Mouse (Mus musculus) erythroblast, embryonic 14.5 days (primary cell): Measurements from ENCODE around the gene Iqsec1. TPM values are rescaled to one million over a fixed set of nuclear protein-coding genes. Genes with fewer than 3 reads are reported as not detected.

Experiments
- H3K27me3 ChIP-seq: 2 replicates; pipeline ENCODE4 v1.6.1; 2012; ENCODE audit warnings: inconsistent platforms; ENCODE audit not compliant: control insufficient read depth
- H3K36me3 ChIP-seq: 2 replicates; pipeline ENCODE4 v1.6.1; 2012; ENCODE audit warnings: mild to moderate bottlenecking, inconsistent platforms; ENCODE audit not compliant: control insufficient read depth
- H3K4me1 ChIP-seq: 2 replicates; pipeline ENCODE4 v1.6.1; 2012; ENCODE audit warnings: inconsistent platforms; ENCODE audit not compliant: control insufficient read depth
- H3K4me3 ChIP-seq: replicated peaks from 2 replicates; pipeline ENCODE3; 2012; ENCODE audit warnings: moderate library complexity, mild to moderate bottlenecking, inconsistent platforms
- H3K9me3 ChIP-seq: 2 replicates; pipeline ENCODE4 v1.6.1; 2012; ENCODE audit warnings: low read length, inconsistent platforms, mixed read lengths; ENCODE audit not compliant: control insufficient read depth
- GATA1 ChIP-seq: IDR thresholded peaks from 2 replicates; pipeline ENCODE4 v1.6.1; 2012; ENCODE audit warnings: low read length, inconsistent platforms, mixed read lengths
- TAL1 ChIP-seq: IDR thresholded peaks from 3 replicates; pipeline ENCODE4 v1.6.1; 2012; ENCODE audit warnings: low read length, inconsistent platforms, mixed read lengths
- polyA plus RNA-seq: library from polyadenylated mRNA; stranded (reverse); fragments of >175 nt; gene quantifications from 2 replicates; pipeline ENCODE4 v1.2.3, GENCODE M21; 2012

The Iqsec1 gene
- polyA plus RNA-seq, 1 experiment, result 10.6 TPM

DNA sequence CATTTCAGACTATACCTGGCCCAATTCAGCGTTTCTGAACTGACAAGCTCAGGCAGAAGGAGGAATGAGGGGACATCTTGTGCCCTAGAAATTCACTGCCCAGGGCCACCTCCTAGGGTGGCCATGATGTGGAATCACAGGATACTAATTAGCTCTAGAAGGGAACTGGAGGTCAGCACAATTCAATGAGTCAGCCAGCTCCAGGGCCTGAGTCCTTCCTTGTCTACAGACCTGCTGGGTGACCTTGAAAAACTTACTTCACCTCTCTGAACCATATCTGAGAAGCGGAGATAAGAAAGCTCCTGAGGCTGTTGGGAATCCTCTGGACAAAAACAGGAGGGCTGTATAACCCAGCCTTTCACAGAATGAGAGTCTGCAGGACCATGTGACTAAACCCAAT is 59.7 kb downstream of the Iqsec1 start:
- H3K36me3 ChIP-seq, result no peaks in the 10 kb centered on the region
- H3K27me3 ChIP-seq, result no peaks in the 10 kb centered on the region
- TF ChIP-seq TAL1, result no peak
- no peak for TF ChIP-seq GATA1

DNA sequence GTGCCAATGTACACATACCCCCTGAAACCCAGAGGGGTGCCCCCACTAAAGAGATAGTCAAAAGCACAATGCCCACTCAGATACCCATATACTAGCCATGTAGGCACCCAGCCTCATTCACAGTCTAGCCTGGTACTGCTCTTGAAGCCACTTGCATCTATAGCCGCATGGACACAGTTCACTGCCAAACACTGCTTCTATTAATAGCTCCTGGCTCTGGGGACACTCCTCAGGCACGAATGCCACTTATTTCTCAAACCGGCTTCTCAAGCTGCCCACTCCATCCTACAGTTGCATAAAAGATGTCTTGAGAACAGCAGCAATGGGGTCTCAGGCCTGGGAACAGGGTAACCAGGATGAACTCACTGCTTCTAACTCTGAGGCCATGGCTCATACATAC is 63.0 kb downstream of the Iqsec1 start:
- Histone ChIP-seq H3K4me1 (no peaks in the 10 kb centered on the region), H3K36me3 (no peaks in the 10 kb centered on the region), H3K4me3 (no peak overlapping the region), H3K9me3 (no peaks in the 10 kb centered on the region), H3K27me3 (no peaks in the 10 kb centered on the region)
- TF ChIP-seq TAL1 (no peak), GATA1 (no peak)

More for the DNA sequence above, 59.7 kb downstream of the Iqsec1 start:
- H3K4me1 ChIP-seq, result no peaks in the 10 kb centered on the region
- no peak overlapping the region for H3K4me3 ChIP-seq
- no peaks in the 10 kb centered on the region for H3K9me3 ChIP-seq

DNA sequence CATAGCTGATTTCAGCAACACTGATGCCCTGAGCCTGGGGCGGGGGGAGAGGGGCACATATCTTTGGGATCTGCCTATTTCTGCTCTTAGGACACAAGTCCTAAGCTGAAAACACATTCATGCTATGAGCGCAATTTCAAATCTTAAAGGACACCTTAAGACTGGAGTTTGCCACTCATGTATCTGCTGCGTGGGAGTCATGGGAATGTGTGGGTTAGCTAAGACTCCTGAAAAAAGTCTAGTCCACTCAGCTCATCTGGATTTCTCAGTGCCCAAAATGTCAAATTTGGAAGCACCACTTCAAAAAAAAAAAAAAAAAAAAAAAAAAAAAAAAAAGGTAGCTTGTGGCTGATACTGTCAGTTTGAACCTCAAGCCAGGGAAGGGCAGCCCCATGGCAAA is 63.7 kb downstream of the Iqsec1 start:
- TF ChIP-seq GATA1 (no peak), TAL1 (no peak)
- no peaks in the 10 kb centered on the region for H3K9me3 ChIP-seq
- no peak overlapping the region for H3K4me3 ChIP-seq
- no peaks in the 10 kb centered on the region for H3K4me1 ChIP-seq
- H3K36me3 ChIP-seq, result no peaks in the 10 kb centered on the region
- H3K27me3 ChIP-seq, result no peaks in the 10 kb centered on the region

GRCm38 (mm10) chr6:90924379-90924778 is 64.1 kb downstream of the Iqsec1 start:
- TF ChIP-seq GATA1 (no peak), TAL1 (no peak)
- no peaks in the 10 kb centered on the region for H3K4me1 ChIP-seq

DNA sequence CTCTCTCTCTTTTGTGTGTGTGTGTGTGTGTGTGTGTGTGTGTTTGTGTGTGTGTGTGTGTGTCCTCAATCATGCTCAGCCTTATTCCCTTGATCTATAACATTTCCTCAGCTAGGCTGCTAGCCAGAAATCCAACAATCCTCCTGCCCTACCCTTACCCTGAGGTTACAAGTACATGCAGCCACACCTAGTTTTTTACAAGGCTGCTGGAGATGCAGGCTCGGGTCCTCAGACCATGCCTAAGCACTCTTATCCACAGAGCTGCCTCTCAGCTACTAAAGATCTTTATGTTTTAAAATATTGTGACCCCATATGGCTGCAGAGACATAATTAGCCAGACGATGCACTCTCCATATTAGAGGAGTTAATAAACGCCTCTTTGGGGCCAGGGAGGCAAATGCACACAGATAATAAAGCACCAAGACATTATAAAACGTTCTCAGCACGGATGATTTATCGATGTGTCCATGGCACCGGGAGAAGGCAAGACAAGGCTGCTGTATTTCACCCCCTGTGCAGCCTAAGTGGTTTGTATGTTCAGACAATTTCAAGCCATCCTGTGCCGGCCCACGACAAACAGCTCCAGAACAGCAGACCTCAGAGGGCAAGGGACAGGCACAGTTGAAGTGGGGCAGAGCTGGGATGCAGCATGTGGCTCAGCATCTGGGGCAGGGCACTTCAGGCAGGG is 67.1 kb downstream of the Iqsec1 start:
- Histone ChIP-seq H3K36me3 (no peaks in the 10 kb centered on the region), H3K9me3 (no peaks in the 10 kb centered on the region), H3K4me1 (no peaks in the 10 kb centered on the region), H3K27me3 (no peaks in the 10 kb centered on the region), H3K4me3 (no peak overlapping the region)
- no peak for TF ChIP-seq GATA1
- no peak for TF ChIP-seq TAL1

More at GRCm38 (mm10) chr6:90924379-90924778, 64.1 kb downstream of the Iqsec1 start:
- Histone ChIP-seq H3K27me3 (no peaks in the 10 kb centered on the region), H3K36me3 (no peaks in the 10 kb centered on the region), H3K9me3 (no peaks in the 10 kb centered on the region), H3K4me3 (no peak overlapping the region)

DNA sequence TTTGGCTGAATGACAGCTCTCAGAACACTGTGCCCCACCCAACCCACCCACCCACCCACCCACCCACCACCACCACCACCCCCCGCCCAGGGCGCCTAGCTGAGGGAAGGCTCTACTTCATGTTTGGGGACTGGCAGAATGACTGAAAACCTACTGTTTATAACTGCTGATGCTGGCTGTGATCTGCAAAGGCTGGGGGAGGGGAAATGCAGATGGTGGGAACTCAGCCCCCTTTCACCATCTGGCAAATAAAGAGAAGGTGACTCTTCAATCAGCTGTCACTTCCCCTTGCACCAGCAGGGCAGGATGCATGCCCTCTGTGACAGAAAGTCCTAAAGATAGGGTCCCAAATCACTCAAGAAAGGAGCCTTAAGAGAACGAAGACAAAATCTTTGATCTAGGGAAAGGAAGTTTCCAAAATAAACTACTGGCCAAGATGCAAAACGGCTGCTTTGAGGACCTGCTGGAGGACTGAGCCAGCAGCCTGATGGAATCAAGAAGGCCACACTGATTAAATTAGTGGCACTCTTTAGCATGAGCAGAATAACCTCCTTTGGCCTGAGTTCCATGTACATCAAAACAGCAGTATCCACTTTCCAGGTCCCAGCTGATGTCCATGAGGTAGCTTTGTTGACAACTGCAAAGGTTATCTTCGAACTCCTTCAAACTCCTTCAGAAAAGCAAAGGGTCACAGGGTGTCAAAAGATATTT is 67.8 kb downstream of the Iqsec1 start:
- Histone ChIP-seq H3K4me1 (no peaks in the 10 kb centered on the region), H3K36me3 (no peaks in the 10 kb centered on the region), H3K9me3 (no peaks in the 10 kb centered on the region), H3K27me3 (no peaks in the 10 kb centered on the region), H3K4me3 (no peak overlapping the region)
- TF ChIP-seq GATA1 (no peak), TAL1 (no peak)

DNA sequence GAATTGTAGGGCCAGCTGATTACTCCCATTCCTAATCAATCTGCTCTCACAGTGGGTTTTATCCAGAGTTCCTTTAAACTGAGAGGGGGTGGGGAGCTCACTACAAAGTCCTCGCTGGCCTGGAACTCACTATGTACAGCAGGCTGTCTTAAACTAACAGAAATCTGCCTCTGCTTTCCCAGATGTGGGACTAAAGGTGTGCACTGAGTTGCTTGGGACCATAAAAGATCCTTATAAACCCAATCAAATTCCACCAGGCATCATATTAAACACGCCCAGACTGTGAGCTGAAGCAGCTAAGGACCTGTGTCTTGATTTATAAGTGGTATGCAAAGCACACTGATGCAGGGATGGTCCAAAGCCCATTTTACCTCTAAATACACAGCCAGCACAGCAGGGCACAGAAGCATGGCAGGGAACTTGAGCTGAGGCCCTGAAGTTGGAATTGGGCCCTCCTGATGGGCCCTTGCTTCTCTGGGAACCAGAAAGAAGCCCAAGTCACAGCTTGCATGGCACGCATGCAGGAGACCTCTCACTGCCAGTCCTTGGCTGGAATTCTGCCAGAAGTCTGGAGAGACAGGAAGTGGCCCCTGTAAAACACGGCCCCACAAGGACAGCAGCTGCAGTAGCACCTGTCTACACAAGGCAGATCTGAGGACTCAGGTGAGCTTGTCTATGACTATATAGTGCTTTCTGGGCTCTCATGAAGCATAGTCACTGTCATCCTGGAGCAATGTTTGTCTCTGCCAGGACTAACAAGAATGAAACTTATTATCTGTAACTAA is 68.7 kb downstream of the Iqsec1 start:
- Histone ChIP-seq H3K36me3 (no peaks in the 10 kb centered on the region), H3K4me3 (no peak overlapping the region), H3K27me3 (no peaks in the 10 kb centered on the region), H3K4me1 (no peaks in the 10 kb centered on the region), H3K9me3 (no peaks in the 10 kb centered on the region)
- TF ChIP-seq GATA1 (no peak), TAL1 (no peak)

DNA sequence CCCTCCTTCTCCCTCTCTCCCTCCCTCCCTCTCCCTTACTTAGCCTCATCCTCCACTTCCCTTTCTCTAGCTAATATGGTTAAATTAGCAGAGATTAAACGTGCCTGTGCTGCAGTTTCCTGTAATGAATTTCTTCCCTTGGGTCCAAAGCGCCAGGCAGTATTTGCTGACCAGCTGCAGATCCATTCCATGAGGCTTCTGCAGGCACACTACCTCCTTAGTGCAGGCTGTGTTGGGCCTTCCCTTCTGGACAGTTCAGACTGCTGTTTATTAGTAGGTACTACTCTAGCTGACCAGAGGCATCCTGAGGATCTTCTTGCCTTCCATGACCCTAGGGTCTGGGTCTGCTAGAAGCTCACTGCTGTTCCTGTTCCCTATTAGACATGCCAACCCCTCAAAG is 72.9 kb downstream of the Iqsec1 start:
- Histone ChIP-seq H3K27me3 (no peaks in the 10 kb centered on the region), H3K4me3 (no peak overlapping the region), H3K4me1 (no peaks in the 10 kb centered on the region), H3K36me3 (no peaks in the 10 kb centered on the region), H3K9me3 (no peaks in the 10 kb centered on the region)
- TF ChIP-seq TAL1, result no peak
- TF ChIP-seq GATA1, result no peak

DNA sequence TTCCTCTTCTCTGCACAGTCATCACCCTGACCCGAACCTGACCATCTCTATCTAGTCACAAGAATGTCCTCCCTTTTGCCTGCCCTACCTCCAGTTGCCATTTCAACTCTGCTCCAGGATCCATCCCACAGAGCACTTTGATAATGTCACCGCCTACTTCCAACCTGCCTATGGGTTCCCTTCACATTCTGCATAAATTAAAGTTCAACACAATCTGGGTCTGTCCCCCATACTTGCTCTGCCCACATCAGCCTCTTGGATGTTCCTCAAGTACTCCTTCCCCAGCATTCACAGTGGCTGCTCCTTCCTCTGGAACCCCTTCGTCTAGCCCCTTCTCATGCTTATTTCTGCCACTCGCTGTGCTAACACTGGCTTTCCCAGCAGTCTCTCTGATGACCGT is 74.7 kb downstream of the Iqsec1 start:
- no peak overlapping the region for H3K4me3 ChIP-seq
- no peaks in the 10 kb centered on the region for H3K9me3 ChIP-seq
- H3K27me3 ChIP-seq, result no peaks in the 10 kb centered on the region
- no peaks in the 10 kb centered on the region for H3K36me3 ChIP-seq
- H3K4me1 ChIP-seq, result no peaks in the 10 kb centered on the region
- TF ChIP-seq GATA1 (no peak), TAL1 (no peak)
